Mouse (Mus musculus) small intestine, adult 2 months (tissue): ENCODE measurements around the gene Urb1.

Source experiments
- CTCF ChIP-seq: fragments of 200-500 bp; IDR thresholded peaks from 2 replicates; pipeline ENCODE4 v1.5.1; 2012; ENCODE audit warnings: low read depth, mild to moderate bottlenecking, control low read depth, inconsistent platforms, low read length, moderate library complexity, mixed read lengths; ENCODE audit not compliant: insufficient replicate concordance, insufficient read length; ENCODE audit errors: extremely low read depth
- POLR2A ChIP-seq: fragments of 200-500 bp; IDR thresholded peaks from 2 replicates; pipeline ENCODE4 v1.6.1; 2012; ENCODE audit warnings: low read depth, mild to moderate bottlenecking, control low read depth, inconsistent platforms, low read length, moderate library complexity

GRCm38 (mm10) chr16:90701541-90701940 lies 108.7 kb downstream of the Urb1 start:
- TF ChIP-seq POLR2A (no peak), CTCF (no peak)
